Mouse (Mus musculus): ENCODE measurements around the gene Zkscan14.

- TF ChIP-seq GATA1 (IDR thresholded peaks at IDR 0.05; ENCODE audit: low read length) = no peak
- TF ChIP-seq TAL1 (IDR thresholded peaks at IDR 0.05; ENCODE audit: low read length) = no peak
These were observed 18.3 kb upstream of the Zkscan14 start for GRCm38 (mm10) chr5:145219981-145220380.
